15 mouse cellular contexts compared by ENCODE assay signal in the genomic region with DNA sequence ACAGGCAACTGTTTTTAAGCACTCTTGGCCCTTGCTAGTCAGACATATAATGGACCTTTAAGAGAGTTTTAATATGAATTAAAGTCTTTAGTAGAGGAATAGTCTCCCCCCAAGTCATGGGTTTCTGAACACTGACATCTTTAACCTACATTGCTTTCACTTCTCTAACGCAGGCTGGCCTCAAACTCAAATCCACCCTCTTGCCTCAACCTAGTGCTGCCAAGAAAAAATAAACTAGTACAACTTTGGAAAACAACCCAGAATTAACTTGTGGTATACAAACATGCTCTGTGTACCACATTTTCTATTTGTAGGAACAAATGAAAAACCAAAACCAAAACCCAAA.
A peak's percentile ranks its signal among the peaks of the same experiment; 100 is the strongest.
DNase-seq lines count a peak whose midpoint lies in the region; ATAC-seq lines count a peak whose summit lies in the region.
"Had no signal": no experiment of that assay in that cellular context is flagged by ENCODE, and none has a peak within 500 bp of the region (broad histone marks: within the 10 kb centered on the region; RNA-seq: fewer than 3 reads in every experiment).

No protein-coding gene starts in this region.

- no peaks in the 10 kb centered on the region for H3K36me3 ChIP-seq in heart, embryonic 15.5 days
- H3K36me3 ChIP-seq: heart, embryonic 10.5 days had no signal

- no peaks in the 10 kb centered on the region for H3K27me3 ChIP-seq in heart, embryonic 15.5 days

- no peaks in the 10 kb centered on the region for H3K9me3 ChIP-seq in heart, embryonic 15.5 days (replicated peaks)
- H3K9me3 ChIP-seq: heart, embryonic 10.5 days had no signal

- H3K4me1 ChIP-seq in heart, embryonic 15.5 days (replicated peaks): peaks cover 3% of the 10 kb centered on the region; the same call in 1 of the 2 replicates

- H3K27ac ChIP-seq in heart, embryonic 15.5 days: 0 out of 2 replicates have a peak overlapping the region, but pooled peaks have one; percentile 18
- H3K27ac ChIP-seq: heart, embryonic 10.5 days had no signal

- no peak overlapping the region for H3K4me2 ChIP-seq in heart, embryonic 15.5 days

- DNase-seq in heart, adult 11 months: no peak
- DNase-seq in spleen, postnatal 36 days (ENCODE audit: low spot score in 2 of 2): peak; percentile 11 to 34
- no peak for DNase-seq in spleen, adult 18-20 months
- no peak for DNase-seq in cerebellum, adult 11-12 months
- no peak for DNase-seq in kidney, adult 9 months
- no peak for DNase-seq in left cerebral cortex, adult 11 months (ENCODE audit: low spot score)
- DNase-seq: adrenal gland, postnatal 10 days; cerebellum, postnatal 10 days; heart, postnatal 4 days; lung, postnatal 4 days; right cerebral cortex, adult 18-20 months; thymus, postnatal 25 days had no signal

- no peak for ATAC-seq in heart, embryonic 15.5 days (replicated peaks; ENCODE audit: insufficient number of reproducible peaks, insufficient read depth, low FRiP score, low read depth)
- ATAC-seq in monocyte, adult 5-6 weeks (replicated peaks; ENCODE audit: insufficient number of reproducible peaks, low FRiP score, low TSS enrichment, poor library complexity, severe bottlenecking): 0 out of 2 replicates have a peak, but pooled peaks have one; percentile 34

- no peak overlapping the region for H3K4me3 ChIP-seq in heart, embryonic 15.5 days
- H3K4me3 ChIP-seq: heart, embryonic 10.5 days had no signal

- H3K9ac ChIP-seq in heart, embryonic 15.5 days: no peak overlapping the region

- WGBS in heart, embryonic 15.5 days: 71% methylated on average over 1 of the region's 1 CpGs

Comparison
In these comparisons a context has a peak if more than half of its experiments do, and no peak if none do; other contexts are left out.
1. DNase-seq: peak in spleen, postnatal 36 days (2 of 2); none in heart, adult 11 months (single experiment), spleen, adult 18-20 months (0 of 2), cerebellum, adult 11-12 months (single experiment), kidney, adult 9 months (single experiment) and left cerebral cortex, adult 11 months (single experiment).